Mouse (Mus musculus): Measurements from ENCODE around the gene Pfdn5. TPM values are rescaled to one million over a fixed set of nuclear protein-coding genes. Genes with fewer than 3 reads are reported as not detected.

The Pfdn5 gene
- polyA plus RNA-seq, 1 experiment from 2014 or later, result 114 TPM

GRCm38 (mm10) chr15:102355871-102356441 lies 30.0 kb downstream of the Pfdn5 start:
- Histone ChIP-seq H3K27ac (replicated peaks) (no peak overlapping the region), H3K4me2 (peak overlapping the region; percentile 79), H3K4me1 (replicated peaks) (peaks cover 26% of the 10 kb centered on the region), H3K9ac (peak overlapping the region; percentile 27; the same call in 1 of the 2 replicates), H3K36me3 (replicated peaks) (no peaks in the 10 kb centered on the region), H3K27me3 (peaks cover 85% of the 10 kb centered on the region), H3K4me3 (replicated peaks) (peak overlapping the region; percentile 51), H3K9me3 (replicated peaks) (no peaks in the 10 kb centered on the region)
- no peak for ATAC-seq (ENCODE audit: insufficient read depth)
- WGBS (ENCODE audit: insufficient replicate concordance), result 1% methylated on average over 37 of the region's 38 CpGs

- no peak overlapping the region for H3K9ac ChIP-seq
- no peak for ATAC-seq (ENCODE audit: insufficient read depth)
- no peak overlapping the region for H3K27ac ChIP-seq (replicated peaks)
- H3K4me1 ChIP-seq (replicated peaks), result peaks cover 22% of the 10 kb centered on the region
- H3K36me3 ChIP-seq (replicated peaks), result no peaks in the 10 kb centered on the region
- H3K4me2 ChIP-seq, result peak overlapping the region; percentile 79
- H3K9me3 ChIP-seq (replicated peaks), result no peaks in the 10 kb centered on the region
- WGBS (ENCODE audit: insufficient replicate concordance), result 33% methylated on average over 16 of the region's 16 CpGs
- H3K4me3 ChIP-seq (replicated peaks), result no peak overlapping the region
- peaks cover 91% of the 10 kb centered on the region for H3K27me3 ChIP-seq
Observed at GRCm38 (mm10) chr15:102356501-102357325, 30.8 kb downstream of the Pfdn5 start.

DNA sequence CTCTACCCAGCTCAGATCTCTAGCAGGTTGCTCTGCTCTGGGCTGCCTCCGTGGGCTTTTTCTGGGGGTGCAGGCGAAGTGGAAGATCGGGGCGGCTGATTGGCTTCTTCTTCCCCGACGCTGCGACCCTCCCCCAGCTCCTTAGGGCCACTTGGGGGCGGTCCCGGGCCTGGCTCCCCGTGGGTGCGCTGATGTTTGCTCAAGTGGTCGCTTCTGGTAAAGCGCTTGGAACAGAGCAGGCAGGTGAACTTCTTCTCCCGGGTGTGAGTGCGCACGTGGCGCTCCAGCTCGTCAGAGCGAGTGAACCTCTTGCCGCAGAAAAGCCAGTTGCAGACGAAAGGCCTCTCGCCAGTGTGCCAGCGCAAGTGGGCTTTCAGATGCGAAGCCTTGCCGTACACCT lies 32.2 kb downstream of the Pfdn5 start:
- no peak overlapping the region for H3K9ac ChIP-seq

GRCm38 (mm10) chr15:102358834-102359233 lies 32.9 kb downstream of the Pfdn5 start:
- ATAC-seq (ENCODE audit: insufficient read depth), result no peak
- Histone ChIP-seq H3K4me1 (replicated peaks) (peaks cover 28% of the 10 kb centered on the region), H3K27ac (replicated peaks) (no peak overlapping the region), H3K4me2 (no peak overlapping the region), H3K9ac (no peak overlapping the region), H3K4me3 (replicated peaks) (no peak overlapping the region), H3K9me3 (replicated peaks) (no peaks in the 10 kb centered on the region), H3K36me3 (replicated peaks) (no peaks in the 10 kb centered on the region), H3K27me3 (peaks cover 97% of the 10 kb centered on the region)
- WGBS (ENCODE audit: insufficient replicate concordance), result 32% methylated on average over 5 of the region's 5 CpGs

More for the DNA sequence above, 32.2 kb downstream of the Pfdn5 start:
- H3K27ac ChIP-seq (replicated peaks), result no peak overlapping the region
- 2% methylated on average over 25 of the region's 25 CpGs for WGBS (ENCODE audit: insufficient replicate concordance)
- no peak overlapping the region; the same call in 1 of the 2 replicates for H3K4me2 ChIP-seq
- no peaks in the 10 kb centered on the region for H3K9me3 ChIP-seq (replicated peaks)
- peaks cover 94% of the 10 kb centered on the region for H3K27me3 ChIP-seq
- H3K4me3 ChIP-seq (replicated peaks), result no peak overlapping the region
- no peak for ATAC-seq (ENCODE audit: insufficient read depth)
- H3K4me1 ChIP-seq (replicated peaks), result peaks cover 28% of the 10 kb centered on the region
- no peaks in the 10 kb centered on the region for H3K36me3 ChIP-seq (replicated peaks)

GRCm38 (mm10) chr15:102362648-102363047 lies 36.7 kb downstream of the Pfdn5 start:
- H3K4me1 ChIP-seq (replicated peaks), result peaks cover 12% of the 10 kb centered on the region; the same call in 1 of the 2 replicates
- peak overlapping the region; percentile 48 for H3K4me2 ChIP-seq
- no peaks in the 10 kb centered on the region for H3K36me3 ChIP-seq (replicated peaks)
- peaks cover 96% of the 10 kb centered on the region for H3K27me3 ChIP-seq
- H3K9me3 ChIP-seq (replicated peaks), result no peaks in the 10 kb centered on the region
- 6% methylated on average over 14 of the region's 14 CpGs for WGBS (ENCODE audit: insufficient replicate concordance)
- no peak overlapping the region for H3K9ac ChIP-seq
- no peak for ATAC-seq (ENCODE audit: insufficient read depth)
- no peak overlapping the region for H3K27ac ChIP-seq (replicated peaks)
- no peak overlapping the region for H3K4me3 ChIP-seq (replicated peaks)

DNA sequence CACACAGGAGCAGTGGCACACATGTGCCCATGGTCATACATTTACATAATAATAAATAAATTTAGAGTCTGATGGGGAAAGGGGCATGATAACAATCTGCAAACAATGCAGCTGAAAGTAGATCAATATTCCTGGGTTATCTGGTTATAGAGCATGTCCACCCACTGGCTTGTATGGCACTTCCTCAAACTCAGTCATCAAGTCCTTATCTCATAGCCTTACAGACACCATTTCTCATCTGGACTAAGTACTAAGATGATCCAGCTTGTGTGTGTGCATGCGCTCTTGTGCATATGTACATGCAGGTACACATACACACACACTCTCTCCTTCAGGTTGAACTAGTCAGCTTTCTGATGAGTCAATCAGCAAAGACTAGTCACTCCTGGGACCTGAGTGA lies 38.8 kb downstream of the Pfdn5 start:
- Histone ChIP-seq H3K9ac (no peak overlapping the region), H3K4me1 (replicated peaks) (peaks cover 6% of the 10 kb centered on the region; the same call in 1 of the 2 replicates), H3K9me3 (replicated peaks) (no peaks in the 10 kb centered on the region), H3K27me3 (peaks cover 94% of the 10 kb centered on the region), H3K36me3 (replicated peaks) (no peaks in the 10 kb centered on the region), H3K4me2 (no peak overlapping the region), H3K27ac (replicated peaks) (no peak overlapping the region), H3K4me3 (replicated peaks) (no peak overlapping the region)
- 62% methylated on average over 1 of the region's 1 CpGs for WGBS (ENCODE audit: insufficient replicate concordance)
- ATAC-seq (ENCODE audit: insufficient read depth), result no peak

DNA sequence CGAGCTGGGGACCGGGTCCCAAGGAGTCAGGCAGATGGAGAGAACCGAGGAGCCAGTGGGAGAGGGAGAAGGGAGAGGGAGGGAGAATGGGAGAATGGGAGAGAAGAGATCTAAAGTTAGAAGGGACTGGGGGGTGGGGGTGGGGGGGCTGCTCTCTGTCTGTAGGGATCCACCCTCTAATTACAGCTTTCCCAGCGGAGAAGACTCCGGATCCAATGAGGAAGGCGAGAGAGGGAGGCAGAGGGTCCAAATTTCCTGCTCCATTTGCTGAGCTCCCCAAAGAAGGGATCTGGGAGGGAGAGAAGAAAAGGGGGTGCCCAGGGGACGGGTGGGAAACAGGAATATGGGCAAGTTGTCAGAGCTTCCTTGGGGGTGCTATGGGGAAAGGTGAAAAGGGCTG lies 40.3 kb downstream of the Pfdn5 start:
- Histone ChIP-seq H3K27me3 (peaks cover 94% of the 10 kb centered on the region), H3K4me3 (replicated peaks) (no peak overlapping the region), H3K36me3 (replicated peaks) (no peaks in the 10 kb centered on the region), H3K9me3 (replicated peaks) (no peaks in the 10 kb centered on the region), H3K27ac (replicated peaks) (no peak overlapping the region), H3K4me2 (0 out of 2 replicates have a peak overlapping the region, but pooled peaks have one; percentile 20), H3K4me1 (replicated peaks) (peaks cover 9% of the 10 kb centered on the region; the same call in 1 of the 2 replicates), H3K9ac (no peak overlapping the region; the same call in 1 of the 2 replicates)
- no peak for ATAC-seq (ENCODE audit: insufficient read depth)
- WGBS (ENCODE audit: insufficient replicate concordance), result 22% methylated on average over 7 of the region's 7 CpGs

DNA sequence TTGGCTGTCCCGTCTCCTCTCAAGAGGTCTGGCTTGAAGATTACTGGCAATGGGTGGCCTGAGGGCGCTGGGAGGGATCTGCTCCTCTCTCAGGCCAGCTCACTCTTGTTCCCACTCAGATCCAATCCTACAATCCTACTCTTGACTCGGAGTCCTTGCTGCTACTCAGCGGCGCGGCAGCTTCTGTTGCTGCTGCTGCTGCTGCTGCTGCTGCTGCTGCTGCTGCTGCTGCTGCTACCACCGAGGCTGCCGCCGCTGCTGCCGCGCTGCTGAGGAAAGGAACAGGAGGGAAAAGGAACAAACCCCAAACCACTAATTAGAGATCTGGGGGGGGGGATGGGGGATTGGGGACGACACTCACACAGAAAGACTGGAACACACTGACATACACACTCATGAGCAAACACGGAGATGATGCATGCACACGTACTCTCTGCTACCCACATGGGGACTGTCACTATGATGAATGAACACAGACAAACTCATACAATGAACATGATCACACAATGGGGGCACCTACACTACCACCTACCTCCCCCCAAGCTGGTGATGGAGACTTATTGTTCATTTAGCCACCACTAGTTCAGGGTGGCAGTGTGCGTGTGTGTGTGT lies 40.9 kb downstream of the Pfdn5 start, which contains the start of gene Sp7:
Gene Sp7 (minus strand): TSS at position 450 of the 612 bp plus-strand sequence.
- Histone ChIP-seq H3K9me3 (replicated peaks) (no peaks in the 10 kb centered on the region), H3K27ac (replicated peaks) (no peak within 1 kb of the TSS), H3K9ac (no peak within 1 kb of the TSS; the same call in 1 of the 2 replicates), H3K4me1 (replicated peaks) (peaks cover 9% of the 10 kb centered on the region; the same call in 1 of the 2 replicates), H3K36me3 (replicated peaks) (no peaks in the 10 kb centered on the region), H3K4me3 (replicated peaks) (no peak within 1 kb of the TSS), H3K27me3 (peaks cover 97% of the 10 kb centered on the region), H3K4me2 (peak within 1 kb of the TSS; percentile 20)
- ATAC-seq (ENCODE audit: insufficient read depth), result no peak
- WGBS (ENCODE audit: insufficient replicate concordance), result 8% methylated on average over 15 of the region's 15 CpGs

- Histone ChIP-seq H3K4me1 (replicated peaks) (peaks cover 3% of the 10 kb centered on the region; the same call in 1 of the 2 replicates), H3K27me3 (peaks cover 85% of the 10 kb centered on the region), H3K4me3 (replicated peaks) (no peak overlapping the region), H3K27ac (replicated peaks) (no peak overlapping the region), H3K36me3 (replicated peaks) (no peaks in the 10 kb centered on the region), H3K4me2 (no peak overlapping the region), H3K9ac (no peak overlapping the region), H3K9me3 (replicated peaks) (no peaks in the 10 kb centered on the region)
- 13% methylated on average over 13 of the region's 13 CpGs for WGBS (ENCODE audit: insufficient replicate concordance)
- no peak for ATAC-seq (ENCODE audit: insufficient read depth)
Observed at GRCm38 (mm10) chr15:102369972-102370371, 44.1 kb downstream of the Pfdn5 start.

DNA sequence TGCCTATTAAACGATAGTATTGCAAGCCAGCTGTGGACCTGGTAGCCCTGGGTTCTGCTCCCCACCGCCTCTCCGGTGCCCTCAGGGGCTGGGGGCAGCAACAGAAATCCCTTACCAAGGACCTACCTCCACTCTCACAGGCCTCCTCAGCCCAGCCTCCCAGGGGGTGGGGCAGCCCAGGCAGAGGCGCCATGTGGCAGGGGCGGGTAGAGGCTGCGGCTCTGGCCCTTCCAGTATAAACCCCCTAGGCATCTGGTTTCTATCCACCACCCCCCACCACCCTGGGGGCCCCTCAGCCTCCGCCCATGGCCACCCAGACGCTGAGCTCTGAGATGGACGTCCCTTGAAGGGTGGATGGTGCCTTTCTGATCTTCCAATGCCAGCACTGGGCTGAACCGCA lies 44.8 kb downstream of the Pfdn5 start:
- no peak overlapping the region for H3K27ac ChIP-seq (replicated peaks)
- H3K27me3 ChIP-seq, result peaks cover 85% of the 10 kb centered on the region
- no peak overlapping the region for H3K4me3 ChIP-seq (replicated peaks)
- ATAC-seq (ENCODE audit: insufficient read depth), result no peak
- no peak overlapping the region for H3K4me2 ChIP-seq
- H3K36me3 ChIP-seq (replicated peaks), result no peaks in the 10 kb centered on the region
- no peaks in the 10 kb centered on the region for H3K9me3 ChIP-seq (replicated peaks)
- WGBS (ENCODE audit: insufficient replicate concordance), result 17% methylated on average over 10 of the region's 10 CpGs
- peaks cover 3% of the 10 kb centered on the region; the same call in 1 of the 2 replicates for H3K4me1 ChIP-seq (replicated peaks)
- no peak overlapping the region for H3K9ac ChIP-seq
